Mouse (Mus musculus): ENCODE measurements at regions not wholly inside any gene's neighbourhood (a gene's known extent, or its start where the extent isn't known, plus 50 kb on each side); places are given as distances from the start of the nearest gene placed in this dataset.

- TF ChIP-seq CTCF (IDR thresholded peaks at IDR 0.05; ENCODE audit: extremely low read depth, insufficient read depth, insufficient read length, insufficient replicate concordance) (no peak), POLR2A (IDR thresholded peaks at IDR 0.05; ENCODE audit: low read depth, low read length) (no peak)
Observed at GRCm38 (mm10) chr1:57712916-57713503, 61.0 kb upstream of the Spats2l start.

Data from spleen, adult 2 months (tissue).